Mouse (Mus musculus) layer of hippocampus, adult 9-10 months (tissue): ENCODE results near the gene Ppp1r17.

Source experiments
- DNase-seq: peaks from one replicate; pipeline ENCODE4 v3.0.0; 2022; ENCODE audit warnings: low spot score

The Ppp1r17 gene

DNA sequence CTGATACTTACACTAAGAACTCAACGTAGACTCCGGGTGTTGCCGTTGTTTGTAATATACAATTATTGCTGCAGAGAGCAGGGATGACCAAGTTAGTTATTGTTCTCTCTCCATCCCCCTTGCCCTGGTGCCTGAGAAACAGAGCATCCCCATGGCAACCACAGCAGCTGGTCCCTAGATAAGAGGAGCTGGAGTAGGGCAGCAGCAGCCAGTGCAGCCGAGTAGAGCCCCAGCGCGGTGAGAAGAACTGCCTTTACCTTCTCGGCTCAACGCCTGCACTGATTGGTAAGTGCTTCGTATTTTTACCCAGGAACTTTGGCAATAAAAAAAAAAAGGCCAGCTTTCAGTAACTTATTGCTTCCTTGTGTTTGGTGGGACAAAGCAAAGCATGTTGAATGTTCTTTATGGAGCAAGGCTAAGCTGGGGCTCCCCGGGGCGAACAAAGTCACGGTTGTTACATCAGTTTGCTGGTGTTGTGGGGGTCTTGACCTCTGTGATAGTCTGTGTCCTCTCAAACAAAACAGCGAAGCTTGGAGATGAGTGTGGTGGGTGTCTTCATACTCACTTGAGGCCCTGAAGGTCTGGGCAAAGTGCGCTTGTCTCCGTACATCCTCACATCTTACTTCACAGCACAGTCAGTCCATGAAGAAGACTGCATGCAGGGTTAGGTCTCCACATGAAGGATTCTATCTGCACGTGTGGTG, at the start of gene Ppp1r17:
TSS of gene Ppp1r17 (plus strand) at position 207 of the 704 bp plus-strand sequence.
- DNase-seq: no peak

GRCm38 (mm10) chr6:55972998-55973397, 44.3 kb upstream of the Ppp1r17 start:
- no peak for DNase-seq

DNA sequence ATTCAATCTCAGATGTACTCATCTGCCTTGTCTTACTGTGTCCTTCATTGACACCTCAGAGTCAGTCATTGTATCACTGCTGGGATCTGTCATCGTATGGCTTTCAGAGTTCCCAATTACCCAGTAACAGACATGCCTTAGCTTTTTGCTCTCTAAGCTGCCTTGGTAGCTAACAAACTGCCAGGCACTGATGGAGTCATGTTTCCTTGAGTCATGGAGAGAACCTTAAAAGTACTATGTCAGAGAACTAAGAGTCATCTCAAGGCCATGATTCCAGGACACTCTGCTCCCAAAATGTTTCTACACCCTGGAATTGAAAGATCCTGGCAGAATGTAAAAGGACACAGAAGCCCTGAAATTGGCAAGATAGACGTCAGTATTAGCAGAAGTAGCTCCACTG, 37.5 kb upstream of the Ppp1r17 start:
- DNase-seq: no peak

DNA sequence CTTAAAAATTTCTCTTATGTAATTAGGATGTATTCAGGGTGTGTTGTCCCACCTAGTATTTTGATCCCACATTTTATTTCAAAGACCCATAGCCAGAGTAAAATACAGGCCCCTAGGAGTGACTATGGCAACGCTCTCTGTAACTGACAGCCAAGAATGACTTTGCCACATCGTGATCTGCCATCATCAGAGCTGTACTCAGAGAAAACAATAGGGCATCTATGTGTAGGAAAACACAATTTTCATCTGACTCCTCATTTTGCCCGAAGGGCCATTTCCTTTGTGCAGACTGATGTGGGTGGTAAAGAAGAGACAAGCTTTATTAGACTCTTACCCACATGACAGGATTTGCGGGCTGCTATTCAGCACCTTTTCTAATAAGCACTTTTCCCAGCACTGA, 8.6 kb upstream of the Ppp1r17 start:
- DNase-seq: no peak

DNA sequence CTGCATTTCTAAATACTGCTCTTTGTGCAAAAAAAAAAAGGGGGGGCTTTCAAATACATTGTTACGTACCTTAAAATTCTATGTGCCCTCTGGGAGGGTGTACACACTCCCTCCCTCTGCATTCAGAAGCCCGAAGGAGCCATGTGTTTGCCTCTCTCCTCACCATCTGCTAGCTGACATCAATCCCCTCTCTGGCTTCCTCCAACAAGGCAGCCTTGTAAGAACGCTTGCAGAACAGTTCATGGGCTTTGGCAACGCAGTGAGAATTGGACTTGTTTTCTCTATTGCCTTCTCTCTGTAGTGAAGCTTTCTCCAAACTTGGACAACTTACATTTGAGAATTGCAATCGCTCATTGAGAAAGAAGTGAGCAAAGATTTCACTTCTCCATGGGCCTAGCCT, 4.9 kb upstream of the Ppp1r17 start:
- DNase-seq: no peak

- DNase-seq: no peak
These were observed 2.3 kb downstream of the Ppp1r17 start for GRCm38 (mm10) chr6:56019632-56020031.

- DNase-seq: no peak
These were observed 8.2 kb downstream of the Ppp1r17 start for GRCm38 (mm10) chr6:56025533-56025932.

DNA sequence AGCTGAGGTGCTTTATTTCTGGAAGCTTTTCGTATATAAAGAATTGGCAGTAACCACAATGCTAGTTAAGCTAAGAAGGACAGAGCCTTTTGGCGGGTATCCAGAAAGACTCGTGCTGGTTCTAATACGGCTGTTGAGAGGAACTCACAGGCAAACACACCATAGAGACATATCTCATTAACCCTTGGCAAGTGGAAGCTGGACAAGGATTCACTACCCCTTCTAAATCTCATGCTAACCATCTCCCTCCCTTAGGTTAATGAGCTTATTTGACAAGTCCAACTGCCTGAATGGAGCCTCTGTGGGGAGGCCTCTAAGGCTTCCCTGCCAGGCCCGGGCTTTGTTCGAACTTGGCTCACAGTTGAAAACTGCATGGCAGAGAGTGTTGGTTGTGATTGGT, 10.0 kb downstream of the Ppp1r17 start:
- no peak for DNase-seq

DNA sequence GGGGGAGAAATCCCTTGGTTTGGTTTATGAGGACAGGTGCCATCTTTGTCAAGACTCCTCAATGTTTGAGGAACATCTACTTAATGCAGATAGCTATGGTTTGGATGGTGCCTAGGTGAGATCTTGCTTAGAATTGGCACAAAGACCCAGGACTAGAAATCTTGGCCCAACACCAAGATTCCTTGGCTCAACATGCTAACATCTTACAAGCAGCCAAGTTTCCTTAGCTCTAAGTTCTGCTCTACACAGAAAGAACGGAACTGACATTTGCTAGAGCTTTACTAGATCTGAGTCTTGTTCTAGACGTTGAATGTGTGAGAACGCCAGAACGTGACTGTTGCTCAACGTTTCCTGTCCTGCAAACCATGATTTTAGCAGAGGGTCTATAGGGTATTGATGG, 10.7 kb downstream of the Ppp1r17 start:
- DNase-seq: no peak

DNA sequence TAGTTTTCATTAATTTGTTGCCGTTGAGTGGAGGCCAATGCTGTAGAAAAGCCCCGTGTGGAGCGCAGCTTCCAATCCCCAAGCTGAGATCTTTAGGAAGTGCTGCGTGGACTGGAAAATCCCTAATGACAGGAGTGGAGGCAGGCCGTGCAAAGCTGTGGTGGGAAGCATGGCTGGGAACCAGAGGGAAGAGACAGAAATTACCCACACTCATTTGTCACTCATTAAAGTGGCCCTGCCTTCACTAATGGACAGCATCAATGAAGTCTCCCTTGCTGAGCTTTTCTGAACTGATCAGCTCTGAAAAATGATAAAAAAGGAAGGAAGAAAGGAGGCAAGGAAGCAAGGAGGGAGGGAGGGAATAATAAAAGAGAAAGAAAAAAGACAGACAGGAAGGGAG, 12.7 kb downstream of the Ppp1r17 start:
- DNase-seq: no peak

GRCm38 (mm10) chr6:56032231-56032630, 14.9 kb downstream of the Ppp1r17 start:
- no peak for DNase-seq

- DNase-seq: no peak
These were observed 17.8 kb downstream of the Ppp1r17 start for GRCm38 (mm10) chr6:56035054-56035453.

DNA sequence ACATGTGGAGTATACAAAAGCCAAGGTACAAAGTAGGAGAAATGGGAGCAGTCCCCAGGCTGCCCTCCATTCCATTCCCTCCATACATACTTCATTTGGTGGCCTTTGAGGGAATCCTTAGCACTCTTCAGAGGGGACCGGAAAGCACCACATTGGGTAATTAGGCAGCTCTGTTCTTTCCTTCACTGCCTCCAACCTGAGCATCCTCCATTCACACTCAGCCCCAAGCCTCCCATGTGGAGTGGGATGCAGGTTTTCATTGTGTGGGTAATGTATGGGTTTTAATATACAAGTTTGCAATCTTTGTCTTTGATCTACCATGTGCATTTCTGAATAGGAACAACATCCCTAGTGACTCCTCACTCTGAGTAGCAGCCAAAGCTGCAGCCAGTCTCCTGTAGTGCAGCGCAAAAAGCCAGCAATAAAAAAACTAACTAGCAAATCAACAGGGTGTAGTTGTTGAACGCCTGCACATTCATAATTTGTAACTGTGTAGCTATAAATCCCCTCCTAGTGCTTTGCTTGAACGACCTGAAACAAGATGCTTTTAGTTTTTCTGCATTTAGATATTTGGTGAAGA, 22.3 kb downstream of the Ppp1r17 start:
- DNase-seq: no peak

- no peak for DNase-seq
These were observed 27.0 kb downstream of the Ppp1r17 start for GRCm38 (mm10) chr6:56044270-56044669.

- DNase-seq: no peak
These were observed 27.4 kb downstream of the Ppp1r17 start for GRCm38 (mm10) chr6:56044716-56045115.

GRCm38 (mm10) chr6:56048580-56048979, 31.3 kb downstream of the Ppp1r17 start:
- DNase-seq: no peak

DNA sequence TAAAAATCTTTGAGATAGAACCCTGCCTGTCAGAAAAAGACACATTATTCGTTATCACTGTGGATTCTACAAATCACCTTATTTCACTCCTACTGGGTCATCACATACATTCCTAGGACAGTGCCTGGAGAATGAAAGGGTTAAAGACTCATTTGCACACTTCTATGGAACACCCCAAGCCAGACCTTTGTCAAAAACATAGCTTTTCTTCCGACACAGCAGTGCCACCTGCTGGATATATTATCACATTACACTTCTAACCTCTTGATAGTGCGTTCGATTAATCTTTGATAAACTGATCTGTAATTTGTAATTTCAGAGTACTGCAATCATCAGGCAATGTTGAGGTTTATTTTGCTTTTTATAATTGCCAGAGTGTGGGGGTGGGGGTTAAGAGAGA, 31.8 kb downstream of the Ppp1r17 start:
- DNase-seq: peak; percentile 32

GRCm38 (mm10) chr6:56063736-56064135, 46.4 kb downstream of the Ppp1r17 start:
- no peak for DNase-seq

DNA sequence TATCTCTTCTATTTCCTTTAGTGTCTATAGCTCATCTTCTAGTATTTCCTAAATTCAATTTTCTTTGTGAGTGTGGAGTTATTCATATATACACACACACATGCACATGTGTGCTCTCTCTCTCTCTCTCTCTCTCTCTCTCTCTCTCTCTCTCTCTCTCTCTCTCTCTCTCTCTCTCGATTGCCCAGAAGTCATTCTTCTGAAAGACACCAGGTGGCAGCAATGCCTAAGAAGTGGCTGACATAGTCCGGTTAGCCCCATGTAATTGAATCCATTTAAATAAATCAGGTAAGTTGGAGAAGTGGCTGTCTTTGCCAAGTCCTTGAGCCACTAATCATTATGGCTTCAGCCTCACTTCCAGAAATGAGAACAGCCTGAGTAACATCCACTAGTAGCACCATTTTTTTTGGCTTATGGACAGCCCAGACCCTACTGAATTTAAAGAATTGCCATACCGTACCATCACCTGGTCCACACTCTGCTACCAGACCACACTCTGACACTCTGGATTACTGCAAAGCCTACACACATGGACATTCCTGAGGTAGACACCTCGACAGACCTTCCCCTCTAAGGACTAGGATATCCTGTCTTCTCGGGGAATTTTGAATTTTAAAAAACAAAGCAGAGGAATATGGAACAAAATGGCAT, 49.5 kb downstream of the Ppp1r17 start:
- no peak for DNase-seq

- no peak for DNase-seq
These were observed 51.2 kb downstream of the Ppp1r17 start for GRCm38 (mm10) chr6:56068516-56068915.

DNA sequence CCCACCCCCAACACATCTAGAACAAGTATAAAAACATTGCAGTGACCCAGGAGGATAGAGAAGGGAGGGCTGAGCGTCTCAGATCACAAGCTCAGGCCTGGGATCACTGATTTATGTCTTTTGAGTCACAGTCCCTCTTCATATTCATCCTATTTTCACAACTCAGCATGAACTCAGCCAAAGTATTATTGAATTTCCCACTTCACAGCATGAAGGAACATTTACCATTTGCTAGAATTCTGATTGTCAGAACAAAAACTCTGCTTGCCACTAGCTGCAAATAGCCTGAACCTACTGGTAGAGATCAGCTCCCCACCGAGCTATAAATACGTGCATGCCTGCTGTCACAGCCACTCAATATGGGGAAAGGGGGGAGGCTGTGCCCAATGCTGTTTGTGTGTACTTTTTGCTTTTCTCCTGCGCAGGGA, 59.1 kb downstream of the Ppp1r17 start:
- no peak for DNase-seq
